Mouse (Mus musculus): ENCODE measurements around the gene Acaa1a.

Gene Acaa1a

DNA sequence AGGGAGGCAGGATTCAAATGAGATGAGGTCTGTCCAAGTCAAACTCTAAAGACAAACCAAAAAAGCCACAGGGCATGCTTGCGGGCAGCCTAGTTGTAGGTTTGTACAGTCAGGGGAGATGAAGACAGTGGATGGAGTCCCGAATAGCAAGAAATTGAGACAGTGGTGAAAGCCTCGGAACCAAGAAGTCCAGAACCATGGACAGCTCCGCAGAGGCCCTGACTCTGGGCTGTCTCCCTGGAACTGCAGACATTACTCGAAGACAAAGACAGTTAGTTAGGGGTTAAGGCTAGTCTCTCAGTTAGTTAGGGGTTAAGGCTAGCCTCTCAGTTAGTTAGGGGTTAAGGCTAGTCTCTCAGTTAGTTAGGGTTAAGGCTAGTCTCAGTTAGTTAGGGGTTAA lies 49.5 kb downstream of the Acaa1a start:
- no peak for DNase-seq (ENCODE audit: low read depth in 1 of 2, low spot score in 2 of 2)

DNA sequence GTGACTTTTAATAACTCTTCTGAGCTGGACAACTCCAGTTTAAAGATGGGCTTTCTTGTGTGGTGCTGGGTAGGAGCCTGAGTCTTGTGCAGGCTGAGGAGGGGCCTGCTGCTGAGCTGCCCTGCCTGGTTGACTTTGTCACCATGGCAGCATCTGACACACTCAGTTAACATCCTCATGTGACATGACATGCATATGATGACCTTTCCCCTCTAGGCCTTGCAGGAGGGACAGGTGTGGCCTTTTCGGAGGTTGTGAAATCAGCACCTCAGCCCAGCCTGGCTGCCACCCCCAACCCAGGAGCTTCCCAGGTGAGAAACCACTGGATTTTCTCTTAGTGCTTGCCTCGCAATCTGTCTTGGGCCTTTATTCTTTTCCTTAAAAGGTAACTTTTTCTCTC lies 50.7 kb downstream of the Acaa1a start:
- no peak for DNase-seq (ENCODE audit: low read depth in 1 of 2, low spot score in 2 of 2)

DNA sequence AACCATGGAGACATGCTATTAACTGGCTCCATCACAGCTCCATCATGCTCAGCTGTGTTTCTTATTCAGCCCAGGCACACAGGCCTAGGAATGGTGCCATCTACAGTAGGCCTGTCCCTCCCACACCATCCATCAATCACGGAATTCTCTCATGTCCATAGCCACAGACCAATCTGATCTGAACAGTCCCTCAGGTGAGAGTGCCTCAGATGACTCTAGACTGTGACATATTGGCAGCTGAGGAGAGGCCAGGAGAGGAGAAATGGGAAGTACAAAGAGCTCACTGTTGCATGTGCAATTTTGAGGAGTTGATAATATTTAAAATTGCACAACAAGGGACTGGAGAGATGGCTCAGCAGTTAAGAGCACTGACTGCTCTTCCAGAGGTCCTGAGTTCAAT lies 55.3 kb downstream of the Acaa1a start:
- DNase-seq (ENCODE audit: low read depth in 1 of 2, low spot score in 2 of 2): no peak

Data from monocyte, adult 2 months (primary cell).